In genomic region chr9:71614643-71615042, GRCm38 (mm10) we compare ENCODE assay signal across 8 mouse cellular contexts. TPM values are rescaled to one million over a fixed set of nuclear protein-coding genes. Genes with fewer than 3 reads are reported as not detected.
DNase-seq lines count a peak whose midpoint lies in the region; ATAC-seq and TF ChIP-seq lines count a peak whose summit lies in the region.

No protein-coding gene starts in this region.

- no peaks in the 10 kb centered on the region for H3K27me3 ChIP-seq in kidney, embryonic 15.5 days
- H3K27me3 ChIP-seq in E14TG2a.4 (ENCODE audit: insufficient read depth, low read length), result no peaks in the 10 kb centered on the region

- ATAC-seq in kidney, embryonic 15.5 days (replicated peaks; ENCODE audit: low FRiP score), result no peak
- no peak for ATAC-seq in erythroid progenitor cell, adult 5-6 weeks (replicated peaks; ENCODE audit: low FRiP score, poor library complexity, severe bottlenecking)

- no peak overlapping the region for H3K9ac ChIP-seq in kidney, embryonic 15.5 days

- no peak overlapping the region for H3K4me2 ChIP-seq in kidney, embryonic 15.5 days

- peaks cover 16% of the 10 kb centered on the region for H3K4me1 ChIP-seq in kidney, embryonic 15.5 days
- peaks cover 4% of the 10 kb centered on the region; the same call in 1 of the 2 replicates for H3K4me1 ChIP-seq in E14TG2a.4 (replicated peaks; ENCODE audit: low read depth, low read length)

- H3K36me3 ChIP-seq in kidney, embryonic 15.5 days, result no peaks in the 10 kb centered on the region
- H3K36me3 ChIP-seq in E14TG2a.4 (ENCODE audit: insufficient read depth, low read length), result no peaks in the 10 kb centered on the region

- no peak overlapping the region for H3K4me3 ChIP-seq in kidney, embryonic 15.5 days (replicated peaks)
- H3K4me3 ChIP-seq in E14TG2a.4 (replicated peaks; ENCODE audit: low read length), result no peak overlapping the region

- peak; percentile 77 for DNase-seq in kidney, postnatal 10 days
- DNase-seq in B cell, adult 2 months, result peak; percentile 72 to 74
- DNase-seq in embryo, embryonic 11 days, result peak; percentile 42
- DNase-seq in lung, postnatal 25 days (ENCODE audit: low spot score), result peak; percentile 52
- no peak for DNase-seq in right cerebral cortex, adult 18-20 months

- 32% methylated on average over 2 of the region's 2 CpGs for WGBS in kidney, embryonic 15.5 days

- no peak overlapping the region for H3K27ac ChIP-seq in kidney, embryonic 15.5 days

- TF ChIP-seq CTCF in E14TG2a.4 (conservative IDR thresholded peaks at IDR 0.05; ENCODE audit: low read length), result peak; percentile 90

- no peaks in the 10 kb centered on the region for H3K9me3 ChIP-seq in kidney, embryonic 15.5 days (replicated peaks)
- H3K9me3 ChIP-seq in E14TG2a.4 (ENCODE audit: low read length), result peaks cover 15% of the 10 kb centered on the region

RNA-seq across cellular contexts. Expression of gene Myzap, which starts 22.5 kb away (rescaled TPM):
- polyA plus RNA-seq in kidney, embryonic 15.5 days (2015; fragmentation: Nextera tagmentation; extraction: Ambion mirVana), result 14.5 and 17.3 TPM in 2 replicates
- 1.3 and 2.2 TPM in 2 replicates for total RNA-seq in erythroid progenitor cell, adult 5-6 weeks (2015; ENCODE audit: low replicate concordance)
- 3.6 TPM in 1 of 2 replicates, not detected in the other for total RNA-seq in erythroid progenitor cell, adult 5-6 weeks (2017; ENCODE audit: low replicate concordance)
